Mouse (Mus musculus) gastrocnemius, postnatal 10 days (tissue): ENCODE data around the gene Rapgef4. TPM values are rescaled to one million over a fixed set of nuclear protein-coding genes. Genes with fewer than 3 reads are reported as not detected.

Experiments
- DNase-seq: peaks from one replicate; pipeline ENCODE4 v3.0.0; 2021; ENCODE audit warnings: mixed read lengths
- total RNA-seq, 2 experiments: library from RNA; stranded (reverse); gene quantifications; 2 replicates each; pipeline ENCODE4 v1.2.3; 2021

Rapgef4 gene
- total RNA-seq, 2 experiments from 2014 or later = 2.4 to 4.4 TPM

- DNase-seq = no peak
These were observed 96.6 kb downstream of the Rapgef4 start for GRCm38 (mm10) chr2:72077490-72078139.

- no peak for DNase-seq
These were observed 97.1 kb downstream of the Rapgef4 start for GRCm38 (mm10) chr2:72078140-72078521.

GRCm38 (mm10) chr2:72079110-72079509 lies 98.1 kb downstream of the Rapgef4 start:
- DNase-seq = no peak

- DNase-seq = no peak
These were observed 101.8 kb downstream of the Rapgef4 start for GRCm38 (mm10) chr2:72082846-72083245.

GRCm38 (mm10) chr2:72088886-72089285 lies 107.8 kb downstream of the Rapgef4 start:
- no peak for DNase-seq

- no peak for DNase-seq
These were observed 109.0 kb downstream of the Rapgef4 start for GRCm38 (mm10) chr2:72090061-72090460.

GRCm38 (mm10) chr2:72092046-72092445 lies 111.0 kb downstream of the Rapgef4 start:
- DNase-seq = no peak

- no peak for DNase-seq
These were observed 112.5 kb downstream of the Rapgef4 start for GRCm38 (mm10) chr2:72093402-72094037.

GRCm38 (mm10) chr2:72094038-72094437 lies 113.0 kb downstream of the Rapgef4 start:
- DNase-seq = no peak

- DNase-seq = no peak
These were observed 113.4 kb downstream of the Rapgef4 start for GRCm38 (mm10) chr2:72094446-72094845.

GRCm38 (mm10) chr2:72095002-72095401 lies 114.0 kb downstream of the Rapgef4 start:
- no peak for DNase-seq

- peak; percentile 59 for DNase-seq
These were observed 115.3 kb downstream of the Rapgef4 start for GRCm38 (mm10) chr2:72096345-72096744.

- no peak for DNase-seq
These were observed 117.3 kb downstream of the Rapgef4 start for GRCm38 (mm10) chr2:72098366-72098765.

GRCm38 (mm10) chr2:72104604-72105003 lies 123.6 kb downstream of the Rapgef4 start:
- DNase-seq = no peak

- no peak for DNase-seq
These were observed 126.6 kb downstream of the Rapgef4 start for GRCm38 (mm10) chr2:72107525-72108180.

- DNase-seq = no peak
These were observed 127.6 kb downstream of the Rapgef4 start for GRCm38 (mm10) chr2:72108448-72109312.

- no peak for DNase-seq
These were observed 129.4 kb downstream of the Rapgef4 start for GRCm38 (mm10) chr2:72110404-72110803.

GRCm38 (mm10) chr2:72113716-72114115 lies 132.7 kb downstream of the Rapgef4 start:
- DNase-seq = no peak

- no peak for DNase-seq
These were observed 133.1 kb downstream of the Rapgef4 start for GRCm38 (mm10) chr2:72114148-72114559.

GRCm38 (mm10) chr2:72116103-72116502 lies 135.1 kb downstream of the Rapgef4 start:
- DNase-seq = no peak

GRCm38 (mm10) chr2:72116698-72117097 lies 135.7 kb downstream of the Rapgef4 start:
- DNase-seq = no peak
